Mouse (Mus musculus): ENCODE measurements around the gene Tmtc2. TPM values are rescaled to one million over a fixed set of nuclear protein-coding genes. Genes with fewer than 3 reads are reported as not detected.

Tmtc2 gene
- total RNA-seq, 2 experiments from 2014 or later: 0.97 to 2.1 TPM

- no peak overlapping the region for H3K27ac ChIP-seq
- no peak for TF ChIP-seq CTCF (IDR thresholded peaks at IDR 0.05)
- intact Hi-C loops (cut with DNase I): no loop called here
- no peak overlapping the region for H3K4me3 ChIP-seq
- DNase-seq: no peak
Measured at GRCm38 (mm10) chr10:105364480-105364879, 209.8 kb downstream of the Tmtc2 start.

- no peak for TF ChIP-seq CTCF (IDR thresholded peaks at IDR 0.05)
- no peak overlapping the region for H3K4me3 ChIP-seq
- H3K27ac ChIP-seq: no peak overlapping the region
- no peak for DNase-seq
- intact Hi-C loops (cut with DNase I): no loop called here
Measured at GRCm38 (mm10) chr10:105350301-105350700, 223.9 kb downstream of the Tmtc2 start.

GRCm38 (mm10) chr10:105345920-105346319, 228.3 kb downstream of the Tmtc2 start:
- Histone ChIP-seq H3K4me3 (no peak overlapping the region), H3K27ac (no peak overlapping the region)
- intact Hi-C loops (cut with DNase I): no loop called here
- no peak for DNase-seq
- TF ChIP-seq CTCF (IDR thresholded peaks at IDR 0.05): no peak

- Histone ChIP-seq H3K4me3 (no peak overlapping the region), H3K27ac (no peak overlapping the region)
- intact Hi-C loops (cut with DNase I): no loop called here
- no peak for DNase-seq
- no peak for TF ChIP-seq CTCF (IDR thresholded peaks at IDR 0.05)
Measured at GRCm38 (mm10) chr10:105332856-105333255, 241.4 kb downstream of the Tmtc2 start.

GRCm38 (mm10) chr10:105330327-105330726, 243.9 kb downstream of the Tmtc2 start:
- intact Hi-C loops (cut with DNase I): no loop called here
- Histone ChIP-seq H3K4me3 (no peak overlapping the region), H3K27ac (no peak overlapping the region)
- no peak for DNase-seq
- no peak for TF ChIP-seq CTCF (IDR thresholded peaks at IDR 0.05)

GRCm38 (mm10) chr10:105323646-105324192, 250.5 kb downstream of the Tmtc2 start:
- intact Hi-C loops (cut with DNase I): no loop called here
- no peak for DNase-seq
- H3K4me3 ChIP-seq: no peak overlapping the region
- no peak overlapping the region for H3K27ac ChIP-seq
- TF ChIP-seq CTCF (IDR thresholded peaks at IDR 0.05): no peak

- DNase-seq: no peak
- H3K4me3 ChIP-seq: no peak overlapping the region
- H3K27ac ChIP-seq: no peak overlapping the region
- intact Hi-C loops (cut with DNase I): no loop called here
- no peak for TF ChIP-seq CTCF (IDR thresholded peaks at IDR 0.05)
Measured at GRCm38 (mm10) chr10:105319299-105320057, 254.8 kb downstream of the Tmtc2 start.

GRCm38 (mm10) chr10:105318869-105319268, 255.4 kb downstream of the Tmtc2 start:
- no peak overlapping the region for H3K4me3 ChIP-seq
- H3K27ac ChIP-seq: no peak overlapping the region
- no peak for TF ChIP-seq CTCF (IDR thresholded peaks at IDR 0.05)
- no peak for DNase-seq
- intact Hi-C loops (cut with DNase I): no loop called here

- TF ChIP-seq CTCF (IDR thresholded peaks at IDR 0.05): no peak
- DNase-seq: no peak
- intact Hi-C loops (cut with DNase I): no loop called here
- H3K4me3 ChIP-seq: no peak overlapping the region
- H3K27ac ChIP-seq: no peak overlapping the region
Measured at GRCm38 (mm10) chr10:105312986-105313385, 261.3 kb downstream of the Tmtc2 start.

- TF ChIP-seq CTCF (IDR thresholded peaks at IDR 0.05): no peak
- Histone ChIP-seq H3K27ac (no peak overlapping the region), H3K4me3 (no peak overlapping the region)
- DNase-seq: no peak
- intact Hi-C loops (cut with DNase I): no loop called here
Measured at GRCm38 (mm10) chr10:105297560-105297959, 276.7 kb downstream of the Tmtc2 start.

- TF ChIP-seq CTCF (IDR thresholded peaks at IDR 0.05): no peak
- H3K27ac ChIP-seq: no peak overlapping the region
- H3K4me3 ChIP-seq: no peak overlapping the region
- intact Hi-C loops (cut with DNase I): no loop called here
- DNase-seq: no peak
Measured at GRCm38 (mm10) chr10:105292961-105293360, 281.3 kb downstream of the Tmtc2 start.

- Histone ChIP-seq H3K4me3 (no peak overlapping the region), H3K27ac (no peak overlapping the region)
- no peak for TF ChIP-seq CTCF (IDR thresholded peaks at IDR 0.05)
- intact Hi-C loops (cut with DNase I): no loop called here
- no peak for DNase-seq
Measured at GRCm38 (mm10) chr10:105288472-105288871, 285.8 kb downstream of the Tmtc2 start.

GRCm38 (mm10) chr10:105287575-105287974, 286.7 kb downstream of the Tmtc2 start:
- DNase-seq: no peak
- Histone ChIP-seq H3K4me3 (no peak overlapping the region), H3K27ac (no peak overlapping the region)
- TF ChIP-seq CTCF (IDR thresholded peaks at IDR 0.05): no peak
- intact Hi-C loops (cut with DNase I): no loop called here

GRCm38 (mm10) chr10:105287064-105287463, 287.2 kb downstream of the Tmtc2 start:
- Histone ChIP-seq H3K4me3 (no peak overlapping the region), H3K27ac (no peak overlapping the region)
- TF ChIP-seq CTCF (IDR thresholded peaks at IDR 0.05): no peak
- no peak for DNase-seq
- intact Hi-C loops (cut with DNase I): no loop called here

All from gastrocnemius, adult 2 months (tissue).